Mouse (Mus musculus) adrenal gland, postnatal 4 days (tissue): ENCODE results near the gene Il1rl1. TPM values are rescaled to one million over a fixed set of nuclear protein-coding genes. Genes with fewer than 3 reads are reported as not detected.

Experiments used
- DNase-seq, 2 experiments: peaks; one replicate each; pipeline ENCODE4 v3.0.0; 2021 to 2022; ENCODE audit warnings: low spot score in 2 of 2, mixed read lengths in 2 of 2
- long read RNA-seq, 2 experiments: library from polyadenylated mRNA; stranded (forward); transcript quantifications; one replicate each; pipeline ENCODE4 v2.0.0; 2021
- total RNA-seq, 2 experiments: library from RNA; stranded (reverse); gene quantifications; 2 replicates each; pipeline ENCODE4 v1.2.3; 2021

Gene Il1rl1
- 1 to 10 TPM in 1 of 2 experiments, under 1 TPM in 1; 0.98 to 1.3 TPM for total RNA-seq
- long read RNA-seq, experiment 1, partial matches to known transcripts: 0 of 1 reads
- long read RNA-seq, experiment 1, other reads (novel, unspliced or antisense): 1 of 1 reads
- long read RNA-seq, experiment 2: 0 reads

DNA sequence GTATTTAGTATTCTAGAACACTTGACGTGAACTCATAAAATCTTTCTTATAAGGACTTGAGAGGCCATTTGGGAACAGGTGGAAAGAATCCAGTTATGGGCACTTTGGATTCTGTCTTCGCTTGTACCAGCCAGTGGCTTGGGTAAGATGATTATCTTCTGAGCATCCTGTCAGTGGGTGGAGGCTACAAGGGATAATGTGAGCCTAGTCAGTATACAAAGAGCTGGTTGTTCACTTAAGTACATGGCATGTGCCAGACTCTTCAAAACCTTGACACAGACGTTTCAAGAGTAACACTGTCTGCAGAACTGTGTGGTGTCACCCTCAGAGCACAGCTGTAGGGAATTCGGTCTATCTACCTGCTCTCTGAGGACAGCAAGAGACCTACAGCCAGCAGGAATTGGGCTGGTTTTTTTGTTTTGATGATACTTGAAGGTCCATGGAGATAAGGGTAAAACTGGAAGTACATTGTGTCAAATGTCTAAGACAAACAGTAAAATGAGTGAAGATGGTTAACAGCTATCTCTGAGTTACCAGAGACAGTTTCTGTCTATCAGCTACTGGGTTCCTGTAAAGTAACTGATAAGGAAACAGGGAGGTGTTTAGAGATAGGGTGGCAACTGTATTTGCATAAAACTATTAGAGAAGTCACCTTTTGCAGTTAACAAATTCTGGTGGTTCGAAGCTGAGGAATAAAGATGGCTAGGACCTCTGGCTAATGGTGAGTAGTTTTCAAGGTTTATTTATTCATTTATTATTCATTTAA lies at the start of gene Il1rl1:
Il1rl1 (plus strand) TSS at position 661 of the 766 bp plus-strand sequence.
- no peak for DNase-seq

- peak in 1 of 2 experiments; percentile 16 for DNase-seq
Observed at GRCm38 (mm10) chr1:40380111-40380510, 49.3 kb upstream of the Il1rl1 start.

DNA sequence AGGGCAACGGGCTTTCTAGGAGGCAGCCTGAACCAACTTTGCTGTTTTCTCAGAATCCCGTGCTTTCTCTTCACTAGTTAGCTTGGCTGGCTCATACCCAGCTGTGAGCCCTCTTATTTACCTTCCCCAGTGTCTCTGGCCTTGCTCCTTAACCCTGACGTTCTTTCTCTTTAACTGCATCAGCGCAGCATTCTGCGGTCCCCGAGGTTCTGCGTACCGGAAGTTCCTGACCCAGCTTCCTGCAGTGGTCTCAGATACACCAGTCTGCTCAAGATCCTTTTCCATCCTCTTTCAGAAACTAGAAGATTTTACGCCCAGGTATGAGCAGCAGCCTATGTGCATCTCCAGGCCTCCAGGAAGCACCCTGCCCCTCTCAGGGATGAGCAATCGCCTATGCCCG lies 48.4 kb upstream of the Il1rl1 start:
- DNase-seq: no peak

- DNase-seq: no peak
Observed at GRCm38 (mm10) chr1:40382841-40383240, 46.5 kb upstream of the Il1rl1 start.

- no peak for DNase-seq
Observed at GRCm38 (mm10) chr1:40384931-40385545, 44.3 kb upstream of the Il1rl1 start.

DNA sequence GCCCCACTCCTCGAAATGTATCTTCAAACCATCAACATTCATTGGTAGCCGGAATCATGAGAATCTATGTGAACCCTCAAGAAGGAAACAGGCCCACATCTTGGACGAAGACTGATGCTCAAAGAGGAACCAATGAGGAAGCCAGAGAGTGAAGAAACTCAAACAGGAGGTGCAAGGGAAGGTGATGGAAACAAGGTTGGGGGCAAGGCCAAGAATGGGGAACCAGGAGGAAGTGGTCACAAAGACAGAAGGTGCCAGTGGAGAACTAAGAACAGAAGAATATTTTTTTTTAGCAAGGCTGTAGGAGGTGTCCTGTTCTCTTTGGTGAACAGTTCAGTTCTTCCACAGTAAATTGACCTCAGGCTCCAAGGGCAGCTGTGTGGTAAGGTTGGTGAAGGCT lies 38.0 kb upstream of the Il1rl1 start:
- DNase-seq: no peak

DNA sequence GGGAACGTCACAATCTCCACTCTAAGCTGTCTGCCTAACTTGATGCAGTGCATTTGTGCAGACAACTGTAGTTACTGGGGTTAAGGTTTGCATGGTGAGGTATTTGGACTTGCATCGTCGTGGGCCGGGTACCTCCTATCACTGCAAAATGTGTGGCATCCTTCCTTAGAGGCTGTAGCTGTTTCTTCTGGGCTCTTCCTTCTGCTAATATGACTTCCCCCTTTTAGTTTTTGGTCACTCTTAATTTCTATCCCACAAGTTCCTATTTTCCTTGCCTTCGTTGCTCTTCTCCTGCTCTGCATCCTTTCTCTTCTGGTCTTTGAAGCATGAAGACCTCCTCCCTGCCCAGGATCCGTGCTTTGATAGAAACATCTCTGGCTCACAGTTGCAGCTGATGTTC lies 36.8 kb upstream of the Il1rl1 start:
- DNase-seq: no peak

DNA sequence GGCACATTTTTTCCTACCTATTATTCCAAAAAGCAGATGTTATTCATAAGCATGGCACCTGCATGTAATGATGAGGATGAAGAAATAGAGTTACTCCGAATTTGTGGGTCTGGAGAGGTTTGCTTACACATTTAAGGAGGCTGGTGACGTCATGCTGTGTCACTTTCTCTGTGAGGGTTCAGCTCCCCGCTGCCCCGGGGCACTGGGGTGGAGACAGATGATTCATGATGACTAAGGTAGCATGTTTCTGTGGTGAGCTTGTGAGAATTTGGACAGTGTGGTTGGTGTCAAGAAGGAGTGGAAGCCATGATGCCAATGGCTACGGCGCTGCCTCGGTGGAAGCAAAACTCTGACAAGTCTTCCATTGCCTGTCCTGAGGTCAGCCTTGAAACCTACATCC lies 36.2 kb upstream of the Il1rl1 start:
- DNase-seq: no peak

DNA sequence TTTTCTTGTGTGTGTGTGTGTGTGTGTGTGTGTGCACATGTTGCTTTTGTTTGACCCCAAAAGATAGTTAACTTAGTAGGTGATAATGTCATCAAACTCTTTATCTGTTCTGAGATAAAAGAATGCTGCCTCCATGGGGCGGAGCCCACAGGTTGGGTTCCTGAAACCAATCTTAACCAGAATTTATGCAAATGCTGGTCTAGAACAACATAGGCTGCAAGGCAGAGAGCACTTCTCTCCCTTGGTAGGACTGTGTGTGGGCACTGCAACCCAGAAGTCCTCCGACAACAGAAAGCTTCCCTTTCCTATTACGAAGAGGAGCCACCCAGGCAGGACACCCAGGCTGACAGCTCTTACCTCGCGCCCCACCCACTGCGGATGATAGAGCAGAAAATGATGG lies 29.7 kb upstream of the Il1rl1 start:
- DNase-seq: no peak

DNA sequence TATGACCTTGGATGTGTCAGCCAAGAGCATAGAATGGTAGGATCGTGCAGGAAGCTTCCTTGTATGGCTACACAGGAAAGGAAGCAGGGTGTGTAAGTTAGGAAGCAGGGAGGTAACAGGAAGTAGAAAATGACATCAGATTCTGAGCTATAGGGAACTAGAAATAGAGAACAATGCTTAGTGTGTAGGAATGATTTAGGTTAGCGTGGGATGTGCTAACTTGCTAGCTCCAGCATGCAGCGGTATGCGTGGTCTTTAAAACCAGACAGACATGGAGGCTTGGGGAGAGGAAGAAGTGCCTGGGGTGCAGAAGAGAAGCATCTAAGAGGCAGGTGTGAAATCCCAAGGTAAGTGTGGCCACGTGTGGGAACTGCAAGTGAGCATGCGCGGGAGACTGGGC lies 24.7 kb upstream of the Il1rl1 start:
- no peak for DNase-seq

DNA sequence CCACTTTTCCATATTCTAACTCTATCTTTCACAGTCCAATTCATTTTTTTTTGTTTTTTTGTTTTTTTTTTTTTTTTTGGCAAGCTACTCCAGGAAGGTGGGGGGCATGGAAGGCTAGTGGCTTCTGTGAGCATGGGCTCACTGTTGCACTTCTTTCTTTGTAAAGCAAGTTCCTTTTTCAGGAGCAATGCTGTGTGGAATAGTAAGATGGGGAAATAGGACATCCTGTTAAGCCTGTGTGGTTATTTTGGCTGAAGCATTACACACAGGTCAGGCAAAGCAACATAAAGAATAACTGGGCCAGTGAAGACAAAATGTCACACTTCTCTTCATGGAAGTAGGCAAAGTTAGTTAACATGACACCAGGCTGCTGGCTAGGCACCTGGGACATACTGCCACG lies 19.5 kb upstream of the Il1rl1 start:
- no peak for DNase-seq

DNA sequence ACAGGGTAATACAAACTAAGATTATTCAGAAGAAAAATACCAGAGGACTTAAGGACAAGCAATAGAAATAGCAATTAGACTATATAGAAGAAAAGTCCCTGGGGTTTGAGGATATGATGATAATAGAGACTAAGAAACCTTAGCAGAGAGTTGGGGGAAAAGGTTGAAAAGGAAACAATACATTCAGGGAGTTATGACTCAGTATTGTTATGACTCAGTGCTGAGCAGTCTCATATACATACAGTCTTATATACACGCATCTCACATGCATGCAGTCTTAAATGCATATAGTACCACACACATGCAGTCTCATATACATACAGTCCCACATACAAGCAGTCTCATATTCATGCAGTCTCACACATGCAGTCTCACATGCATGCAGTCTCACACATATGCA lies 16.3 kb upstream of the Il1rl1 start:
- DNase-seq: no peak

GRCm38 (mm10) chr1:40414276-40414675 lies 15.1 kb upstream of the Il1rl1 start:
- DNase-seq: no peak

DNA sequence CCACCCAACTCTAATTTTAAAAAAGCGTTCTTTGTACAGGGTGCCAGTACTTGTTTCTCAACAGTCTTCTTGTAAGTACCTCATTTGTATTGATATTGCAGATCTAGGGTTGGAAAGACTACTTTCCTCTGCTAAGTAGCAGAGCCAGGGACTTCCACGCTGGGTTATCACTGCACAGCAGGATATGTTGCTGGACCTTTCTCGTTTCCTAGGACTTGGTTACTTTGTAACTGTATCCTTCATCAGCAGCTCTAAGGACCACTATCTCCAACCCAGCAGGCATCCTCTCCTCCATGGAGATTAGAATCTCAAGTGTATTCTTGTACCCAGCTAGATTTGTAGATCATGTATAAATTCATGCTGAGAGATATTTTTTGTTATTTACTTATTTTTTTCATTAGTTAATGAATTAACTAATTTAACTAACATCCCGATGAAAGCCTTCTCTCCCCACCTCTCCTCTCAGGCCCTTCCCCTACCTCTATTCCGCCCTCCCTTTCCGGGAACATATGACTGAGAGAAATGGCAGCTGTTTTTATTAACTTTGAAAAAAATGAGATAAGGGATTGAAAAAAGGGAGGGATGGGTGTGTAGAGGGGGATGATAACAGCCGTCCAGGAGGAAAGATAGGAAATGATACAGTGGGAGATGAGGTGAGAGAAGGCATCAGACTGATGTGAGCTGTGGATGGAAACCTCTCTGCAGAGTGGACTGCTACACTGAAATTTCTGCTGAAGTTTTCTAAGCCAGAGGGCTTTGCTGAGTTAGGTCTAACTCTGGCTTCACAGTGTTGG lies 14.3 kb upstream of the Il1rl1 start:
- DNase-seq: no peak

- no peak for DNase-seq
Observed at GRCm38 (mm10) chr1:40417034-40417433, 12.3 kb upstream of the Il1rl1 start.

DNA sequence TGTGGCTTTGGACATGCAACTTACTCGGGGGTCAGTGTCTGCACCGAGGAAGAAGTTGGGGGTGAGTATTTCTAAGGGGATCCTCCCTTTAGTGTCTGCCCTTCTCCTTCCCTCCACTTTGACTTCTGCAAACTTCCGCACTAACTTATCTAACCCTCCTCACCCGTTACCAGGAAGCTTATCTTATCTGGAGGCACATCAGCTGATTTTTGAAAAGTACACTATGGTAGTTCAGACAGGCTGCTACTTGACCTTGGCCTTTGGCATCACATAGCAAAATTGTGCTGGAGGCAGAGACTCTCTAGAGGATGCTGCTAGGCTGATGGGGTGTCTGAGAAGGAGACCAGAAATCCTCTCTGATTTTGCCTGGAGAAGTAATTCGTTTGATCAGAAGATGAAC lies 10.9 kb upstream of the Il1rl1 start:
- DNase-seq: no peak

- no peak for DNase-seq
Observed at GRCm38 (mm10) chr1:40423892-40424291, 5.5 kb upstream of the Il1rl1 start.

DNA sequence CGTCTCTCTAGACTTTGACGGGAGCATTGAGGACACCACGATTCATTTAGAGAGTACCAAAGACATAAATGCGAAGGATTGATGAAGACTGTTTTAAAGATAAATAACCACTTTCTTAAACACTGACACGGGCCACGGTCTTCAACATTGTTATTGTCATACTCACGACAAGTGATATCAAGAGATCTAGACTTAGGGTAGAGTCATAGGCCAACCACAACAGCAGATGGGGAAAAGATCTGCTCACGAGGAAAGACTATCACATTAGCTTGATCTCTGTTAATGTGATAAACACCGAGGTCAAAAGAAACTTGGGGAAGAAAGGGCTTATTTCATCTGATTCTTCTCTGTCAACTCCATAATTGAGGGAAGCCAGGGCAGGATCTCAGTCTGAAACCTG lies 2.1 kb upstream of the Il1rl1 start:
- no peak for DNase-seq

DNA sequence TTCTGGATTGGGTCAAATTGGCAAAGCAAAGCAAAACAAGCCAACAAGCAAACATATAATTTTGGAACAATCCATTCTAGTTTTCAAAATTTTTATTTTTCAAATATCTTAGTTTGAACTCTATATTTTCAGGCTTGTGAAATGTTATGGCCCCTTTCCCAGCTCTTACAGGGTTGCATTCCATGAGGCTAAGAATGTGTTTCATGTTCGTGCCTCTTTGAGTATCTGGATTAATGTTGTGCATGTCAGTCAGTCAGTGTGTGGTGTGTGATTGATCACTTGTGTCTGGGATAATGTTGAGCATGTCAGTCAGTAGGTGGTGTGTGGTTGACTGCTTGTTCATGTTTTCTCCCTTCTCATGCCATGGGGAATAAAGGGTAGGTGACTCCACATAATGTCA lies 1.5 kb upstream of the Il1rl1 start:
- no peak for DNase-seq

- DNase-seq: no peak
Observed at GRCm38 (mm10) chr1:40430143-40430834, 919 bp downstream of the Il1rl1 start.

GRCm38 (mm10) chr1:40432169-40432568 lies 2.8 kb downstream of the Il1rl1 start:
- no peak for DNase-seq
